Mouse (Mus musculus) erythroblast, embryonic 14.5 days (primary cell): ENCODE results near the gene Mtx1. TPM values are rescaled to one million over a fixed set of nuclear protein-coding genes. Genes with fewer than 3 reads are reported as not detected.
"Not testable (repeated sequence)": the region's sequence is repeated elsewhere in the genome, so short reads cannot be mapped to it uniquely, and the experiment has no call there.

Source experiments
- H3K27me3 ChIP-seq: 2 replicates; pipeline ENCODE4 v1.6.1; 2012; ENCODE audit warnings: inconsistent platforms; ENCODE audit not compliant: control insufficient read depth
- H3K36me3 ChIP-seq: 2 replicates; pipeline ENCODE4 v1.6.1; 2012; ENCODE audit warnings: mild to moderate bottlenecking, inconsistent platforms; ENCODE audit not compliant: control insufficient read depth
- H3K4me1 ChIP-seq: 2 replicates; pipeline ENCODE4 v1.6.1; 2012; ENCODE audit warnings: inconsistent platforms; ENCODE audit not compliant: control insufficient read depth
- H3K4me3 ChIP-seq: replicated peaks from 2 replicates; pipeline ENCODE3; 2012; ENCODE audit warnings: moderate library complexity, mild to moderate bottlenecking, inconsistent platforms
- H3K9me3 ChIP-seq: 2 replicates; pipeline ENCODE4 v1.6.1; 2012; ENCODE audit warnings: low read length, inconsistent platforms, mixed read lengths; ENCODE audit not compliant: control insufficient read depth
- GATA1 ChIP-seq: IDR thresholded peaks from 2 replicates; pipeline ENCODE4 v1.6.1; 2012; ENCODE audit warnings: low read length, inconsistent platforms, mixed read lengths
- TAL1 ChIP-seq: IDR thresholded peaks from 3 replicates; pipeline ENCODE4 v1.6.1; 2012; ENCODE audit warnings: low read length, inconsistent platforms, mixed read lengths
- polyA plus RNA-seq: library from polyadenylated mRNA; stranded (reverse); fragments of >175 nt; gene quantifications from 2 replicates; pipeline ENCODE4 v1.2.3, GENCODE M21; 2012

The Mtx1 gene
- polyA plus RNA-seq, 1 experiment = 31.7 TPM

- Histone ChIP-seq H3K9me3 (no peaks in the 10 kb centered on the region), H3K27me3 (no peaks in the 10 kb centered on the region), H3K4me3 (no peak overlapping the region), H3K36me3 (peaks cover 85% of the 10 kb centered on the region), H3K4me1 (peaks cover 33% of the 10 kb centered on the region)
- no peak for TF ChIP-seq TAL1
- no peak for TF ChIP-seq GATA1
Observed at GRCm38 (mm10) chr3:89174844-89175243, 52.0 kb downstream of the Mtx1 start.

GRCm38 (mm10) chr3:89166945-89167344, 59.9 kb downstream of the Mtx1 start:
- TF ChIP-seq GATA1 (no peak), TAL1 (no peak)

GRCm38 (mm10) chr3:89165268-89165870, 61.5 kb downstream of the Mtx1 start:
- peak overlapping the region; percentile 97 for H3K4me3 ChIP-seq
- H3K4me1 ChIP-seq = peaks cover 42% of the 10 kb centered on the region
- TF ChIP-seq GATA1 = no peak
- no peak for TF ChIP-seq TAL1

More at GRCm38 (mm10) chr3:89166945-89167344, 59.9 kb downstream of the Mtx1 start:
- H3K4me1 ChIP-seq = peaks cover 40% of the 10 kb centered on the region
- no peaks in the 10 kb centered on the region for H3K9me3 ChIP-seq
- H3K4me3 ChIP-seq = no peak overlapping the region
- peaks cover 56% of the 10 kb centered on the region for H3K36me3 ChIP-seq
- no peaks in the 10 kb centered on the region for H3K27me3 ChIP-seq

GRCm38 (mm10) chr3:89164506-89165267, 62.2 kb downstream of the Mtx1 start, which contains the start of gene Clk2:
TSS of gene Clk2 (plus strand) at chr3:89164795.
- peaks cover 49% of the 10 kb centered on the region for H3K4me1 ChIP-seq

More at GRCm38 (mm10) chr3:89165268-89165870, 61.5 kb downstream of the Mtx1 start:
- Histone ChIP-seq H3K27me3 (no peaks in the 10 kb centered on the region), H3K9me3 (no peaks in the 10 kb centered on the region), H3K36me3 (peaks cover 42% of the 10 kb centered on the region)

GRCm38 (mm10) chr3:89163643-89164245, 63.1 kb downstream of the Mtx1 start:
- peaks cover 58% of the 10 kb centered on the region for H3K4me1 ChIP-seq
- TF ChIP-seq TAL1 (no peak; the same call in 2 of the 3 replicates), GATA1 (no peak)
- peaks cover 13% of the 10 kb centered on the region for H3K27me3 ChIP-seq
- H3K9me3 ChIP-seq = no peaks in the 10 kb centered on the region
- peaks cover 25% of the 10 kb centered on the region for H3K36me3 ChIP-seq
- H3K4me3 ChIP-seq = peak overlapping the region; percentile 97

More at GRCm38 (mm10) chr3:89164506-89165267, 62.2 kb downstream of the Mtx1 start, which contains the start of gene Clk2:
- H3K9me3 ChIP-seq = no peaks in the 10 kb centered on the region
- TF ChIP-seq GATA1 (no peak), TAL1 (no peak)
- H3K4me3 ChIP-seq = peak within 1 kb of the TSS; percentile 97
- peaks cover 35% of the 10 kb centered on the region for H3K36me3 ChIP-seq
- H3K27me3 ChIP-seq = peaks cover 3% of the 10 kb centered on the region

- no peak for TF ChIP-seq GATA1
- no peak for TF ChIP-seq TAL1
- H3K4me1 ChIP-seq = peaks cover 58% of the 10 kb centered on the region
- H3K27me3 ChIP-seq = peaks cover 19% of the 10 kb centered on the region
- no peaks in the 10 kb centered on the region for H3K9me3 ChIP-seq
- H3K4me3 ChIP-seq = no peak overlapping the region
- peaks cover 19% of the 10 kb centered on the region for H3K36me3 ChIP-seq
Observed at GRCm38 (mm10) chr3:89163123-89163522, 63.8 kb downstream of the Mtx1 start.

- Histone ChIP-seq H3K4me3 (no peak overlapping the region), H3K36me3 (peaks cover 6% of the 10 kb centered on the region), H3K9me3 (no peaks in the 10 kb centered on the region), H3K27me3 (peaks cover 32% of the 10 kb centered on the region), H3K4me1 (peaks cover 49% of the 10 kb centered on the region)
- TF ChIP-seq TAL1 = no peak
- TF ChIP-seq GATA1 = no peak
Observed at GRCm38 (mm10) chr3:89161786-89162185, 65.1 kb downstream of the Mtx1 start.

GRCm38 (mm10) chr3:89161207-89161606, 65.7 kb downstream of the Mtx1 start:
- H3K36me3 ChIP-seq, H3K9me3 ChIP-seq, H3K4me3 ChIP-seq: not testable (repeated sequence)
- Histone ChIP-seq H3K27me3 (peaks cover 33% of the 10 kb centered on the region), H3K4me1 (peaks cover 43% of the 10 kb centered on the region)

- peaks cover 45% of the 10 kb centered on the region for H3K27me3 ChIP-seq
- no peaks in the 10 kb centered on the region for H3K36me3 ChIP-seq
- TF ChIP-seq TAL1 (no peak), GATA1 (no peak)
- H3K4me1 ChIP-seq = peaks cover 30% of the 10 kb centered on the region
- H3K4me3 ChIP-seq = peak within 1 kb of the TSS; percentile 64
- no peaks in the 10 kb centered on the region for H3K9me3 ChIP-seq
Observed at GRCm38 (mm10) chr3:89159616-89160344, 67.1 kb downstream of the Mtx1 start, which contains the start of gene Hcn3. TSS of gene Hcn3 (minus strand) at chr3:89160196.
